Mouse (Mus musculus) lung, postnatal 0 days (tissue): ENCODE data around the gene Ccdc15. TPM values are rescaled to one million over a fixed set of nuclear protein-coding genes. Genes with fewer than 3 reads are reported as not detected.

Experiments used
- ATAC-seq: fragments of 200-750 bp; cut with Nextera tagmentation; 2 replicates; pipeline ENCODE4 v1.8.0; 2017; ENCODE audit warnings: moderate library complexity
- DNase-seq: peaks from one replicate; pipeline ENCODE4 v3.0.0-alpha.2; 2016; ENCODE audit warnings: low spot score
- H3K27ac ChIP-seq: fragments of 300-500 bp; sonication (generic); 2 replicates; pipeline ENCODE4 v1.5.1; 2014; ENCODE audit warnings: antibody characterized with exemption, mild to moderate bottlenecking, low read length, mixed read lengths
- H3K27me3 ChIP-seq: fragments of 300-500 bp; sonication (generic); replicated peaks from 2 replicates; pipeline ENCODE4 v1.6.1; 2014; ENCODE audit warnings: low read length, mixed read lengths; ENCODE audit not compliant: insufficient read depth
- H3K36me3 ChIP-seq: fragments of 300-500 bp; sonication (generic); 2 replicates; pipeline ENCODE4 v1.6.1; 2014; ENCODE audit warnings: low read length, mixed read lengths; ENCODE audit not compliant: insufficient read depth
- H3K4me1 ChIP-seq: fragments of 300-500 bp; sonication (generic); 2 replicates; pipeline ENCODE4 v1.6.1; 2014; ENCODE audit warnings: antibody characterized with exemption, low read depth, low read length, mixed read lengths; ENCODE audit not compliant: insufficient read depth
- H3K4me2 ChIP-seq: fragments of 300-500 bp; sonication (generic); replicated peaks from 2 replicates; pipeline ENCODE4 v1.6.1; 2014; ENCODE audit warnings: low read depth, mild to moderate bottlenecking, low read length, moderate library complexity, mixed read lengths
- H3K4me3 ChIP-seq: fragments of 300-500 bp; sonication (generic); 2 replicates; pipeline ENCODE4 v1.5.1; 2014; ENCODE audit warnings: low read depth, low read length
- H3K9ac ChIP-seq: fragments of 300-500 bp; sonication (generic); replicated peaks from 2 replicates; pipeline ENCODE4 v1.6.1; 2014; ENCODE audit warnings: low read depth, mild to moderate bottlenecking
- H3K9me3 ChIP-seq: fragments of 300-500 bp; sonication (generic); 2 replicates; pipeline ENCODE4 v1.6.1; 2016; ENCODE audit warnings: low read length, mixed read lengths
- CTCF ChIP-seq: IDR thresholded peaks from 2 replicates; pipeline ENCODE4 v1.5.1; 2016; ENCODE audit warnings: antibody characterized with exemption, mild to moderate bottlenecking
- EP300 ChIP-seq: IDR thresholded peaks from 2 replicates; pipeline ENCODE4 v1.6.1; 2016; ENCODE audit warnings: antibody characterized with exemption, mild to moderate bottlenecking, control low read depth
- whole genome bisulfite sequencing: fragments of 180-500 bp; shearing (Covaris S2); extraction: QIAGEN DNeasy Blood & Tissue Kit; methylation state at CpG from one replicate; pipeline ENCODE4 v1.1.7; 2014; 5-methylcytosine and 5-hydroxymethylcytosine counted together
- polyA plus RNA-seq: library from polyadenylated mRNA; unstranded; fragments of >200 nt; fragmentation: Nextera tagmentation; extraction: Ambion mirVana; gene quantifications from 2 replicates; pipeline ENCODE4 v1.2.1, GENCODE M21; 2015

Gene Ccdc15
- polyA plus RNA-seq, 1 experiment from 2014 or later, result 4.5 TPM

DNA sequence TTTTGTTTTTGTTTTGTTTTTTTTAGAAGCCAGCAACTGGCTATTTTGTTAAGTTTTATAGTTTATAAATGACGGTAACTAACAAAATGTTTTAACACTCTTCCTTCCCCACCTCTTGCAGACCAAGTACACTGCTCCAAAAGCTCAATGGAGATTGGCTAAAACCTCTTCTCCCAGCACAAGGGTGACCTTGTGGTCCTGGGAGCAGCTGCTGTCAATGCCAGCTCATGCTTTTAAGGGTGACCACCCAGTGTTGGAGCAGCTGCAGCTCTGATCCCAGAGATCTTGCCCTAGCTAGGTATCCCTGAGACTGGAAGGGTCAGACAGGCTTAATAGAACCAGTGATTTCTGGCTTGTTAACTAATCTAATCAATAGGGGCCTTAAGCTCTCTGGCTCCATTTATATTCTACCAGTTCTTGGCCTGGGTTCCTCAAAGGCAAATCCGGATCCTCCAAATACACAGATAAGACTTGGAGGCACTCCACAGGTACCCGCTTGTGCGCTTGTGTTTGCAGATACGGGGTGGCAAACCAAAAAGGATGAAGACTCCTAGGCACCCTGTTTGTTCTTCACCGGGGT is 93.6 kb downstream of the Ccdc15 start:
- 20% methylated on average over 6 of the region's 6 CpGs for WGBS
- DNase-seq (no peak), ATAC-seq (no peak)
- Histone ChIP-seq H3K27me3 (no peaks in the 10 kb centered on the region), H3K9ac (no peak overlapping the region), H3K9me3 (no peaks in the 10 kb centered on the region), H3K4me1 (peaks cover 6% of the 10 kb centered on the region; the same call in 1 of the 2 replicates), H3K4me2 (peak overlapping the region; percentile 84), H3K36me3 (no peaks in the 10 kb centered on the region), H3K27ac (no peak overlapping the region), H3K4me3 (peak overlapping the region; percentile 41)
- no peak for TF ChIP-seq EP300
- TF ChIP-seq CTCF, result no peak

DNA sequence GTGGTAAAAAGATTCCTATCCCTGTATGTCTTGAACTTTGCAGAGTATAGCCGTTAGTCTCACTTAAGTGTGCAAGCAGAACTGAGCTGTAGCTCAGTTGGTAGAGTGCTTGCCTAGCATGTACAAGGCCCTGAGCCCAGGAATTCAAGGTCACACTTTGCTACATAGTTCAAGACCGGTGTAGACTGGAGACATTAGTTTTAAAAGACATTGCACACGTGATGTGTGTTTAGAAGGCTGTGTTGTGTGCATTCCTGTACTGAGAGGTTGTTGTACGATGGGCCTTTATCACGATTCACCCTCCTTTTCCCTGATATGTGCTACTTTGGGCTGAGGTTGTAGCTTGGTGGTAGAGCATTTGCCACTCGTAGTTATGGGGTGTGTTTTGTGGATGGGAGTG is 97.6 kb downstream of the Ccdc15 start:
- TF ChIP-seq EP300, result no peak
- TF ChIP-seq CTCF, result no peak
- 65% methylated on average over 6 of the region's 6 CpGs for WGBS
- no peaks in the 10 kb centered on the region for H3K9me3 ChIP-seq
- no peak overlapping the region for H3K27ac ChIP-seq
- H3K4me1 ChIP-seq, result peaks cover 5% of the 10 kb centered on the region; the same call in 1 of the 2 replicates
- H3K27me3 ChIP-seq, result no peaks in the 10 kb centered on the region
- H3K4me3 ChIP-seq, result no peak overlapping the region
- no peak overlapping the region for H3K4me2 ChIP-seq
- no peaks in the 10 kb centered on the region for H3K36me3 ChIP-seq
- no peak overlapping the region for H3K9ac ChIP-seq
- DNase-seq, result no peak
- ATAC-seq, result no peak

DNA sequence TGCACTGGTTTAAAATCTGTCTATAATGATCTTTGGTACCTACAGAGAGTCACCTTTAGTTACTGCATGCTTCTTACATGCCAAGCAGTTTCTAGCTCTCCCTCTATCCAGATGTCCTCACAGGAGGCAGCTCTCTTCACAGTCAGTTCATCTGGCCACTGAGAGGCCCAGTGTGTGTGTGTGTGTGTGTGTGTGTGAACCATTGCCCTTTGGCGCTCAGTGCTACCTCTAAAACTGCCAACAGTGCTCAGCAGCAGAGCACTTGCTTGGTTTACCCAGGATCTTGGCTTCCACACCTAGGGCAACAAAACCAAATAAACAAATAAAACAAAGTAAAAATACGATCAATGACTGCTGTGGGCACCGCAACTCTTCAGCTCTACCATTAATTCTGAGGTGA is 98.3 kb downstream of the Ccdc15 start:
- H3K4me3 ChIP-seq, result no peak overlapping the region
- H3K9me3 ChIP-seq, result no peaks in the 10 kb centered on the region
- no peak for TF ChIP-seq EP300
- TF ChIP-seq CTCF, result no peak
- H3K27ac ChIP-seq, result no peak overlapping the region
- H3K4me1 ChIP-seq, result peaks cover 2% of the 10 kb centered on the region; the same call in 1 of the 2 replicates
- no peaks in the 10 kb centered on the region for H3K36me3 ChIP-seq
- no peak for DNase-seq
- ATAC-seq, result no peak
- no peak overlapping the region for H3K9ac ChIP-seq
- no peaks in the 10 kb centered on the region for H3K27me3 ChIP-seq
- 84% methylated on average over 3 of the region's 3 CpGs for WGBS
- no peak overlapping the region for H3K4me2 ChIP-seq

DNA sequence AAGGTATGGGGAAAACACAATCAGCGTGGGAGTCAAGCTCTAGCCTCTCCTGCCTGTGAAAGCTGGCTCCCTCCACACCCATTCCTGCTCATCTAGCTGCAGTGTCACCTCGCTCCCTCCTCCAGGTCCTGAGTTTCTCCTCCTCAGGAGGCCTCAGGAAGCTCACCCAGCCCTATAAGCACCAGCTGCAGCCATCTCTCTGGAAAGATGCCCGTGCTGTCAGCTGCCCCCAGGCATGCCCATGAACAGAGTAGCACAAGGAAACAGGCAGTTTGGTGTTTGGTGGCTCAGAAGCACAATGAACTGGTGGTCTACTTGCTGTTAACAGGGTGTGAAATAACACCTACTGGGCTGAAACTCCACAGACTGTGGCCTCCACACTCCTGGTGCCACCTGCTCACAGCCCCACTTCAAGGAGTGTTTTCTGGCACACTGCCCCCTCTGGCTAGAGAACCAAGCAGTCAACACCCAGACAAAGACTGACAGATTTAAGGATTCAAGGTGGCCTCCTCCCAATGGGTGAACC is 99.8 kb downstream of the Ccdc15 start:
- DNase-seq, result no peak
- WGBS, result 57% methylated on average over 3 of the region's 3 CpGs
- ATAC-seq, result peak; percentile 19; the same call in 1 of the 2 replicates

DNA sequence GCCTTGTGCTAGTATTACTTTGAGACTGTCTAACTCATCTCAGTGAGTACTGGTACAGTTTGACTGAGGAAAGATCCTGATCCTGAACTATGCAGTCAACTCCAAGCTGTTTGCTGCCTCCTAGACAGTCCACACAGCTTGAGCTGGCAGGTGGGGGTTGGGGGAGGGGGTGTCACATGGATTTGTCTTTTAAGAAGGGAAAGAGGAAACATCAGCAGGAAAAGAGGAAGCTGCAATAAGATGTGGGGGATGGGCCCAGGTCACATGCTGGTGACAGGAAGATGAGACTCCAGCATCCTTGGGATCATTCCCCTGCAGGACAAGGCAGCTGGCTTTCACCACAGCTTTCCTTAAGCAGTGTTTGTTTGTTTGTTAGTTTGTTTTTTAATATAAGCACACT is 100.8 kb downstream of the Ccdc15 start:
- TF ChIP-seq EP300 (no peak), CTCF (no peak)
- Histone ChIP-seq H3K27ac (no peak overlapping the region), H3K9me3 (no peaks in the 10 kb centered on the region), H3K27me3 (no peaks in the 10 kb centered on the region), H3K4me3 (no peak overlapping the region), H3K4me2 (no peak overlapping the region), H3K9ac (no peak overlapping the region), H3K4me1 (no peaks in the 10 kb centered on the region), H3K36me3 (no peaks in the 10 kb centered on the region)
- DNase-seq, result peak; percentile 27
- ATAC-seq, result no peak

More for the DNA sequence above, 99.8 kb downstream of the Ccdc15 start:
- no peaks in the 10 kb centered on the region for H3K27me3 ChIP-seq
- no peak overlapping the region for H3K27ac ChIP-seq
- no peak overlapping the region for H3K9ac ChIP-seq
- no peaks in the 10 kb centered on the region for H3K4me1 ChIP-seq
- no peaks in the 10 kb centered on the region for H3K9me3 ChIP-seq
- H3K36me3 ChIP-seq, result no peaks in the 10 kb centered on the region
- H3K4me3 ChIP-seq, result no peak overlapping the region
- H3K4me2 ChIP-seq, result no peak overlapping the region
- TF ChIP-seq CTCF, result peak; percentile 26
- no peak for TF ChIP-seq EP300

DNA sequence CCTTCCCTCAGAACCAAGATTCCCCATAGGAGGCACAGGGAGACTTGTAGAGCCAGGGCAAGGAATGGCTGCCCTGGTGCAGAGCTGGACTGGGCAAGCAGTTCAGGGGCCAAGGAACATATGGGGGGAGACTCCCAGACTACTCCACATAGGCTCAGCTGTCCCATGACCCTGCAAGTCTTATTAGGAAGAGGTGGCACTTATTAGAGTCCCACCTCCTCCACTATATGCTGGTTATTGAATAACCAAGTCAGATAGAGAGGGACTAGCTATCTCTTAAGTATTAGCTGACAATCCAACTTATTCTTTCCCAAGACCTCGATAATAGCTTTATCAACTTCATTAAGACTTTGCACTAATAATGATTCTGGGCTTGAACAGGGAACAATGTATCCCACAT is 102.4 kb downstream of the Ccdc15 start:
- TF ChIP-seq EP300 (no peak), CTCF (no peak)
- no peak for ATAC-seq
- Histone ChIP-seq H3K9me3 (no peaks in the 10 kb centered on the region), H3K36me3 (no peaks in the 10 kb centered on the region), H3K4me2 (no peak overlapping the region), H3K9ac (no peak overlapping the region), H3K27me3 (no peaks in the 10 kb centered on the region), H3K27ac (no peak overlapping the region), H3K4me3 (no peak overlapping the region), H3K4me1 (no peaks in the 10 kb centered on the region)
- 88% methylated on average over 1 of the region's 1 CpGs for WGBS
- no peak for DNase-seq

GRCm38 (mm10) chr9:37245404-37245803 is 102.8 kb downstream of the Ccdc15 start:
- no peak for DNase-seq
- Histone ChIP-seq H3K27ac (no peak overlapping the region), H3K36me3 (no peaks in the 10 kb centered on the region), H3K9me3 (no peaks in the 10 kb centered on the region), H3K4me3 (no peak overlapping the region), H3K4me1 (no peaks in the 10 kb centered on the region), H3K27me3 (no peaks in the 10 kb centered on the region), H3K9ac (no peak overlapping the region), H3K4me2 (no peak overlapping the region)
- no peak for TF ChIP-seq EP300
- 0 out of 2 replicates have a peak, but pooled peaks have one; percentile 6 for ATAC-seq
- WGBS, result 52% methylated on average over 2 of the region's 2 CpGs
